ENCODE assay signal across 10 mouse cellular contexts in genomic region chr1:164814243-164814642, GRCm38 (mm10). TPM values are rescaled to one million over a fixed set of nuclear protein-coding genes. Genes with fewer than 3 reads are reported as not detected.
A peak's percentile ranks its signal among the peaks of the same experiment; 100 is the strongest.
DNase-seq lines count a peak whose midpoint lies in the region; ATAC-seq and TF ChIP-seq lines count a peak whose summit lies in the region.
"Had no signal": no experiment of that assay in that cellular context is flagged by ENCODE, and none has a peak within 500 bp of the region (broad histone marks: within the 10 kb centered on the region; RNA-seq: fewer than 3 reads in every experiment).

No protein-coding gene starts in this region.

- TF ChIP-seq CTCF in lung, adult 2 months (IDR thresholded peaks at IDR 0.05; ENCODE audit: insufficient read depth, low read length), result no peak
- no peak for TF ChIP-seq CTCF in thymus, adult 2 months (IDR thresholded peaks at IDR 0.05; ENCODE audit: borderline replicate concordance, control insufficient read depth, extremely low read depth, insufficient read depth, low read length, poor library complexity)

- H3K4me1 ChIP-seq in embryonic facial prominence, embryonic 15.5 days, result no peaks in the 10 kb centered on the region
- H3K4me1 ChIP-seq in neural tube, embryonic 15.5 days, result peaks cover 6% of the 10 kb centered on the region
- H3K4me1 ChIP-seq in lung, adult 2 months (ENCODE audit: control insufficient read depth, insufficient read depth, low read length), result no peaks in the 10 kb centered on the region
- H3K4me1 ChIP-seq in thymus, adult 2 months (replicated peaks; ENCODE audit: control insufficient read depth, insufficient read depth, low read length), result peaks cover 7% of the 10 kb centered on the region; the same call in 1 of the 2 replicates

- no peaks in the 10 kb centered on the region for H3K9me3 ChIP-seq in embryonic facial prominence, embryonic 15.5 days (replicated peaks)
- H3K9me3 ChIP-seq in neural tube, embryonic 15.5 days (replicated peaks), result no peaks in the 10 kb centered on the region

- 55% methylated on average over 2 of the region's 2 CpGs for WGBS in embryonic facial prominence, embryonic 15.5 days
- WGBS in neural tube, embryonic 15.5 days, result 42% methylated on average over 2 of the region's 2 CpGs
- 64% methylated on average over 2 of the region's 2 CpGs for WGBS in lung, adult 2 months
- WGBS in thymus, adult 2 months, result 83% methylated on average over 2 of the region's 2 CpGs

- DNase-seq in adrenal gland, postnatal 10 days, result peak; percentile 40
- DNase-seq in adrenal gland, adult (ENCODE audit: inconsistent age in 2 of 2, low spot score in 1 of 2), result no peak
- peak; percentile 40 for DNase-seq in left cerebral cortex, postnatal 4 days
- no peak for DNase-seq in left cerebral cortex, postnatal 36 days (ENCODE audit: low spot score in 2 of 2)
- DNase-seq in lung, adult 2 months, result no peak
- DNase-seq in thymus, adult 2 months, result no peak
- DNase-seq: kidney, adult 2 months; lung, postnatal 14 days had no signal

- no peak for ATAC-seq in embryonic facial prominence, embryonic 15.5 days (ENCODE audit: insufficient number of reproducible peaks, low FRiP score, low TSS enrichment, low read depth)
- ATAC-seq in neural tube, embryonic 15.5 days (ENCODE audit: low FRiP score), result peak; percentile 67; the same call in 1 of the 2 replicates

- H3K4me2 ChIP-seq in embryonic facial prominence, embryonic 15.5 days (replicated peaks), result no peak overlapping the region
- no peak overlapping the region for H3K4me2 ChIP-seq in neural tube, embryonic 15.5 days

- TF ChIP-seq POLR2A in lung, adult 2 months (IDR thresholded peaks at IDR 0.05; ENCODE audit: borderline replicate concordance, extremely low read depth, low read depth, low read length), result no peak
- no peak for TF ChIP-seq POLR2A in thymus, adult 2 months (IDR thresholded peaks at IDR 0.05; ENCODE audit: control insufficient read depth, extremely low read depth, insufficient read depth, low read length, poor library complexity)

- no peak overlapping the region for H3K9ac ChIP-seq in embryonic facial prominence, embryonic 15.5 days
- no peak overlapping the region for H3K9ac ChIP-seq in neural tube, embryonic 15.5 days (replicated peaks)

- intact Hi-C loops in left cerebral cortex, postnatal 4 days (cut with DNase I), result no loop called here
- intact Hi-C loops in left cerebral cortex, postnatal 36 days (cut with DNase I), result no loop called here

- H3K36me3 ChIP-seq in embryonic facial prominence, embryonic 15.5 days, result no peaks in the 10 kb centered on the region
- no peaks in the 10 kb centered on the region for H3K36me3 ChIP-seq in neural tube, embryonic 15.5 days
- no peaks in the 10 kb centered on the region for H3K36me3 ChIP-seq in thymus, adult 2 months (ENCODE audit: control insufficient read depth, insufficient read depth, low read length)

- H3K27ac ChIP-seq in embryonic facial prominence, embryonic 15.5 days (replicated peaks), result peak overlapping the region; percentile 18; the same call in 1 of the 2 replicates
- H3K27ac ChIP-seq in neural tube, embryonic 15.5 days (replicated peaks), result 0 out of 2 replicates have a peak overlapping the region, but pooled peaks have one; percentile 28
- no peak overlapping the region for H3K27ac ChIP-seq in thymus, adult 2 months (ENCODE audit: control insufficient read depth, insufficient read depth, low read length)

- H3K4me3 ChIP-seq in embryonic facial prominence, embryonic 15.5 days (replicated peaks), result no peak overlapping the region
- no peak overlapping the region for H3K4me3 ChIP-seq in neural tube, embryonic 15.5 days (replicated peaks)
- H3K4me3 ChIP-seq in lung, adult 2 months (replicated peaks; ENCODE audit: extremely low read depth, low read depth, low read length), result no peak overlapping the region
- no peak overlapping the region for H3K4me3 ChIP-seq in thymus, adult 2 months (ENCODE audit: control insufficient read depth, insufficient read depth, low read length)

- no peaks in the 10 kb centered on the region for H3K27me3 ChIP-seq in embryonic facial prominence, embryonic 15.5 days
- no peaks in the 10 kb centered on the region for H3K27me3 ChIP-seq in neural tube, embryonic 15.5 days (replicated peaks)
- H3K27me3 ChIP-seq in thymus, adult 2 months (ENCODE audit: control insufficient read depth, insufficient read depth, low read length), result no peaks in the 10 kb centered on the region

RNA-seq across cellular contexts. Expression of gene Dpt, which starts 17.8 kb away (rescaled TPM):
- total RNA-seq in adrenal gland, postnatal 10 days (2021), result 10 to 100 TPM; 73.5 to 90.4 TPM
- not detected for total RNA-seq in left cerebral cortex, postnatal 4 days (2021)
- total RNA-seq in left cerebral cortex, postnatal 36 days (2021), result under 1 TPM; 0.30 to 0.45 TPM
- 115 and 149 TPM in 2 replicates for polyA plus RNA-seq in embryonic facial prominence, embryonic 15.5 days (2015; fragmentation: Nextera tagmentation; extraction: Ambion mirVana)
- 6.2 and 7.2 TPM in 2 replicates for polyA plus RNA-seq in neural tube, embryonic 15.5 days (2015; fragmentation: Nextera tagmentation; extraction: Ambion mirVana)
- polyA plus RNA-seq in lung, adult 2 months (2012; rRNA removed), result 69.2 and 71.1 TPM in 2 replicates
- polyA plus RNA-seq in thymus, adult 2 months (2012; rRNA removed), result 10.2 and 14.6 TPM in 2 replicates

Comparison
In these comparisons a context has a peak if more than half of its experiments do, and no peak if none do; other contexts are left out.
1. DNase-seq: peak in adrenal gland, postnatal 10 days (single experiment) and left cerebral cortex, postnatal 4 days (single experiment); none in adrenal gland, adult (0 of 2), left cerebral cortex, postnatal 36 days (0 of 2), lung, adult 2 months (single experiment) and thymus, adult 2 months (single experiment).